Mouse (Mus musculus): ENCODE results near the gene Olfr575. TPM values are rescaled to one million over a fixed set of nuclear protein-coding genes. Genes with fewer than 3 reads are reported as not detected.

Olfr575 gene
- not detected in 2 replicates for polyA plus RNA-seq (2016; fragmentation: Nextera tagmentation; extraction: Ambion mirVana)

DNA sequence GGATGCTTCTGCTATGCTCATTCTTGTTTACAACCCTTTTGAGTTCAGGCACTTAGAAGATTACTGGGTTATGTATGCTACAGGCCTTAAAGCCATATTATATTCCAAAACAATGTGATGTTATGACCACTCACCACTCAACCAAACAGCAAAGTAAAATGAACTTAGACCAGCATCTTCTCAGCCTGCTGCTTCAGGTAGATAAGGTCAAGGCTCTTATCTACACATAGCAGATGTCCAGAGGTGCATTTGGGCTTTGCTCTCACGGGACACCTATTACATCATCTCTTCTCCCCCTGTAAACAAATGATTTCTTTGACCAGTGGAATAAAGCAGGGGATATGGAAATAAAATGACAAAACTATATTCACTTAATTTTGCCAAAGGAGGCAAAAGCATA lies at the start of gene Olfr575:
Olfr575 (minus strand) TSS at position 183 of the 400 bp plus-strand sequence.
- H3K36me3 ChIP-seq = no peaks in the 10 kb centered on the region
- H3K4me3 ChIP-seq = no peak within 1 kb of the TSS
- peak within 1 kb of the TSS; percentile 29 for H3K4me2 ChIP-seq
- ATAC-seq = peak; percentile 95
- H3K4me1 ChIP-seq = peaks cover 16% of the 10 kb centered on the region; the same call in 1 of the 2 replicates
- 6% methylated on average over 1 of the region's 1 CpGs for WGBS (ENCODE audit: insufficient replicate concordance)
- no peaks in the 10 kb centered on the region for H3K27me3 ChIP-seq (replicated peaks)
- H3K27ac ChIP-seq = peak within 1 kb of the TSS; percentile 81
- H3K9ac ChIP-seq = 0 out of 2 replicates have a peak within 1 kb of the TSS, but pooled peaks have one; percentile 12
- H3K9me3 ChIP-seq (replicated peaks) = no peaks in the 10 kb centered on the region

DNA sequence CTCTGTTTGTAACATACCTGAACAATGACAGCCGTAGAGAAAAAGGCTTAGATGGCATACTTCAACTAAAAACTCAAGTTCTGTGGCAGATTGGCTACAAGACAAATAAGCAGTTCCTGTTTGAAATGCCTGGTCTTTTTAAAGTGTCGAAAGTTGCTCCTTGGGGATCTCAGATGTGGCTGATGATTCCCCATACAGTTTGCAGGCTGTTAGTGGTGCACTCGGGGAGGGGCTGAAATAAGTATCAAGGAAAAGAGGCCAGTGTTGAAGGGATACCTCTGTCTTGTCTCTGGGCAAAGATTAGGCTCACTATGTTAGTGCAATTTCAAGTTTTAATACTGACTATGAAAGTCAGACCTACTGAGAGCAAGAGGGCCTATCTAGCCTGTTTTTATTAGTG lies 30.6 kb upstream of the Olfr575 start, which contains the start of gene Olfr578:
Olfr578 (minus strand) TSS at position 101 of the 400 bp plus-strand sequence.
- H3K4me3 ChIP-seq = no peak within 1 kb of the TSS
- ATAC-seq = no peak
- H3K36me3 ChIP-seq = no peaks in the 10 kb centered on the region
- H3K4me1 ChIP-seq = no peaks in the 10 kb centered on the region
- H3K27ac ChIP-seq = no peak within 1 kb of the TSS
- no peak within 1 kb of the TSS for H3K4me2 ChIP-seq
- no peaks in the 10 kb centered on the region for H3K9me3 ChIP-seq (replicated peaks)
- no peaks in the 10 kb centered on the region for H3K27me3 ChIP-seq (replicated peaks)
- H3K9ac ChIP-seq = no peak within 1 kb of the TSS
- WGBS (ENCODE audit: insufficient replicate concordance) = 50% methylated on average over 3 of the region's 3 CpGs

DNA sequence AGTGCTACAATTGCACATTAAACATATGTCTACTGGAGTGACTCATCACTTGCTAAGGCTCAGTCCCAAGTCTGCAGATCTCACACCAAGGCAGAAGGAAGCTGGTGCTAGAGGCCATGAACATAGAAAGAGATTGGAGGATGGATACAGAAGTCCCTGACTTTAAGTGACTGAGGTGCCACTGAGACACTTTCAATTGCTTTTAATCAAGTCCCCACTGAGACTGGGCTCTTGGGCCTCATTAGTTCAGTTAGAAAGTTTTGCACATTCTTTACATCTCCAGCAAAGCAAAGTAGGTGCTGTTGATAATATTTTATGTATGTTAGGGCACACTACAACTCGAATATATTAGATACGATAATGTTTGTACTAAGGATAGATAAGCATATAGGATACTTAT lies 17.3 kb upstream of the Olfr575 start, which contains the start of gene Olfr577:
Olfr577 (minus strand) TSS at position 101 of the 400 bp plus-strand sequence.
- Histone ChIP-seq H3K4me2 (no peak within 1 kb of the TSS), H3K9me3 (replicated peaks) (no peaks in the 10 kb centered on the region)

DNA sequence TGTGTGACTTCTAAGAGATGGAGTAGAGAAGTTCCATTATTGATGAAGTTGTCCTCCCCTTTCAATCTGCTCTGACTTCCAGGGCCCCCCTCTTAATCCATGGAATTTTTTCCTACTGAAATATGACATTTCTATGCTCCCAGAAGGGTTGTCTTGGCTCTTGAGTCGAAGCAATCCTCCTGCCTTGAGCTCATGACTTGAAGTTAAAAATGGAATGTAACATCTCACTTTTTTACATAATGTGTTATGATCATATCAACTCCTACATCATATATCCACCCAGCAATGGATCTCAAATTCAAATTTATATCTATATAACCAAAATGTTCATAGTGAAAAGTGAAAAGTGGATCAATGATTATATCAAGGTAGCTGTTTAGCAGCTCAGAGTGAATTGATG lies 15.8 kb upstream of the Olfr575 start:
- 33% methylated on average over 1 of the region's 1 CpGs for WGBS (ENCODE audit: insufficient replicate concordance)
- H3K4me3 ChIP-seq = no peak overlapping the region
- ATAC-seq = no peak
- H3K27me3 ChIP-seq (replicated peaks) = no peaks in the 10 kb centered on the region
- no peak overlapping the region for H3K27ac ChIP-seq
- no peak overlapping the region for H3K4me2 ChIP-seq
- H3K4me1 ChIP-seq = no peaks in the 10 kb centered on the region
- no peaks in the 10 kb centered on the region for H3K9me3 ChIP-seq (replicated peaks)
- no peak overlapping the region for H3K9ac ChIP-seq
- H3K36me3 ChIP-seq = no peaks in the 10 kb centered on the region

More for the DNA sequence above, 17.3 kb upstream of the Olfr575 start, which contains the start of gene Olfr577:
- Histone ChIP-seq H3K27me3 (replicated peaks) (no peaks in the 10 kb centered on the region), H3K4me1 (no peaks in the 10 kb centered on the region), H3K9ac (no peak within 1 kb of the TSS), H3K4me3 (no peak within 1 kb of the TSS), H3K36me3 (no peaks in the 10 kb centered on the region), H3K27ac (no peak within 1 kb of the TSS)
- WGBS (ENCODE audit: insufficient replicate concordance) = 65% methylated on average over 2 of the region's 2 CpGs
- ATAC-seq = no peak

DNA sequence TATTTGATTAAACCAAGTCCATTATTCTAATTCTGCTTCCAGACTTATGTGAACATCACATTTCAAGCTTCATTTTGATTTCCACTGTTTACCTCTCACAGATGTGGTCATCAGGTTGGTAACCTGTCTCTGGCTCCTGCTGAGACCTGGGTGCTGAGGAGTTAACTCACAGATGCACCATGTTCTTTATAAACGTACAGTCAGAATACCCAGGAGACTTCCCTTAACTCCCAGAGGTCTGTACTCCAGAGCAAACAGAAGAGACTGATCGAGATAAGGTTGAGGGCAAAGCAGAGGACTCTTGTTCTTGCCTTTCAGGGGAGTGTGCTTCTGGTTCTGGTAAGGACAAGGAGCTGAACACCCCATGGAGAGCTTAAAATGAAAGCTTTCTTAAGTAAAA lies 3.8 kb upstream of the Olfr575 start, which contains the start of gene Olfr576:
Olfr576 (plus strand) TSS at position 301 of the 400 bp plus-strand sequence.
- Histone ChIP-seq H3K4me1 (peaks cover 14% of the 10 kb centered on the region; the same call in 1 of the 2 replicates), H3K27me3 (replicated peaks) (no peaks in the 10 kb centered on the region), H3K4me2 (no peak within 1 kb of the TSS), H3K4me3 (no peak within 1 kb of the TSS), H3K9me3 (replicated peaks) (no peaks in the 10 kb centered on the region), H3K27ac (no peak within 1 kb of the TSS), H3K9ac (no peak within 1 kb of the TSS), H3K36me3 (no peaks in the 10 kb centered on the region)
- WGBS (ENCODE audit: insufficient replicate concordance) = 29% methylated on average over 2 of the region's 2 CpGs
- no peak for ATAC-seq

DNA sequence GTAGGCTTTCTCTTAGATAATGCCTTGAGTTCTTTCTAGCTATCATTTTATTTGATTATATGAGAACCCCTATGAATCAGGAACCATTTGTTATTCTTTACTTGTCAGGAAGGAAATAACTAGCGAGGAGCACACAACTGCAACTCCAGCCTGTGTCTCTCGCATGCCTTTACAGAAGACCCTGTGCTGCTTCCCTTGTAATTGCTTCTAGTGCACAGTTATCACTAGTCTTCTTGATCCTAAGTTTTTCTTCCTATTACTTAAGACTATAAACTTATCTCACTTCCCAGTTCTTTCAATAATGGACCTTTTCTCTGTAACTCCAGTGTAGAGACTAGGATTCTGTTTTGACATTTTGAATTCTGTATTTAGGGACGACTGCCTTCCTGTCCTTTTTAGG lies 438 bp downstream of the Olfr575 start:
- H3K4me3 ChIP-seq = no peak overlapping the region
- no peaks in the 10 kb centered on the region for H3K36me3 ChIP-seq
- 0 out of 2 replicates have a peak overlapping the region, but pooled peaks have one; percentile 12 for H3K9ac ChIP-seq
- peak overlapping the region; percentile 29 for H3K4me2 ChIP-seq
- H3K27me3 ChIP-seq (replicated peaks) = no peaks in the 10 kb centered on the region
- ATAC-seq = peak; percentile 59
- peaks cover 16% of the 10 kb centered on the region; the same call in 1 of the 2 replicates for H3K4me1 ChIP-seq
- H3K9me3 ChIP-seq (replicated peaks) = no peaks in the 10 kb centered on the region
- 48% methylated on average over 3 of the region's 3 CpGs for WGBS (ENCODE audit: insufficient replicate concordance)
- peak overlapping the region; percentile 81 for H3K27ac ChIP-seq

DNA sequence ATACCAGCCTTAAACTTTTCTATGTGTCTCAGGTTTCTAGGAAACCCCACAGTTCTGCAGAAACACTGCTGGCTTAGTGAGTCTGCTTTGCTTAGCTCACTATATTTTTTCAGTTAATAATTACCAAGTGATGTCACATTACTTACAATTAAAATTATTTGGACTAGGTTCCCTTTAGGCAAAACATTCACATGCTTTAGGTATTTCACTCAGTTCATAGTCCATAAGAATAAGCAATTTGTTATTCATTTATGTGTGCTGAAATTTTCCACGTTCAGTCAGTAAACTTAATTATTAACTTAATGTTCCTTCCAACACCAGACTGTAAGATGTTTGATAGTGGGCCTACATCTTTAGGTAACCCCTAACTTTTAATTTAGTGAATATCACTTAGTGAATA lies 7.8 kb downstream of the Olfr575 start:
- no peak overlapping the region for H3K9ac ChIP-seq
- no peak overlapping the region for H3K4me3 ChIP-seq
- H3K9me3 ChIP-seq (replicated peaks) = no peaks in the 10 kb centered on the region
- H3K36me3 ChIP-seq = no peaks in the 10 kb centered on the region
- no peak overlapping the region for H3K4me2 ChIP-seq
- no peaks in the 10 kb centered on the region for H3K4me1 ChIP-seq
- no peak overlapping the region for H3K27ac ChIP-seq
- 43% methylated on average over 1 of the region's 1 CpGs for WGBS (ENCODE audit: insufficient replicate concordance)
- ATAC-seq = no peak
- H3K27me3 ChIP-seq (replicated peaks) = no peaks in the 10 kb centered on the region

DNA sequence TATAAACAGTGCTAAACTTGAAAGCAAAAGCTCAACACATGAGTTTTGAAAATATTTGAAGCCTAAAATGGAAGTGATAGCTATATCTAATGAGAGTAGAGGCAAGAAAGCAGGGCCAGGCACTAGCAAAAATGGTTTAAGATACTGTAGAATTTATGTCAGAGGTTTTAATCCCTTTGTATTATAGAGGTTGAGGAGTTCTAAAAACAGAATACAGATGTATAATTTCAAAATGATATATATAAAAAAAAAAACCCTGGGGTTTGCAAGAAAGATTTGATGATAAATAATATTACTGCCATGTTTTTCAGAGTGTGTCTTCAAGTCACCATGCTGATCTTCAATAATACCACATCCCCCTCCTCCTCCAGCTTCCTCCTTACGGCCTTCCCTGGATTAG lies 10.4 kb downstream of the Olfr575 start, which contains the start of gene Olfr574:
Olfr574 (plus strand) TSS at position 301 of the 400 bp plus-strand sequence.
- no peaks in the 10 kb centered on the region for H3K36me3 ChIP-seq
- no peaks in the 10 kb centered on the region for H3K9me3 ChIP-seq (replicated peaks)
- H3K4me2 ChIP-seq = no peak within 1 kb of the TSS
- no peak within 1 kb of the TSS for H3K27ac ChIP-seq
- no peaks in the 10 kb centered on the region for H3K27me3 ChIP-seq (replicated peaks)
- no peak for ATAC-seq
- 72% methylated on average over 1 of the region's 1 CpGs for WGBS (ENCODE audit: insufficient replicate concordance)
- H3K4me1 ChIP-seq = peaks cover 2% of the 10 kb centered on the region; the same call in 1 of the 2 replicates
- no peak within 1 kb of the TSS for H3K4me3 ChIP-seq
- H3K9ac ChIP-seq = no peak within 1 kb of the TSS

DNA sequence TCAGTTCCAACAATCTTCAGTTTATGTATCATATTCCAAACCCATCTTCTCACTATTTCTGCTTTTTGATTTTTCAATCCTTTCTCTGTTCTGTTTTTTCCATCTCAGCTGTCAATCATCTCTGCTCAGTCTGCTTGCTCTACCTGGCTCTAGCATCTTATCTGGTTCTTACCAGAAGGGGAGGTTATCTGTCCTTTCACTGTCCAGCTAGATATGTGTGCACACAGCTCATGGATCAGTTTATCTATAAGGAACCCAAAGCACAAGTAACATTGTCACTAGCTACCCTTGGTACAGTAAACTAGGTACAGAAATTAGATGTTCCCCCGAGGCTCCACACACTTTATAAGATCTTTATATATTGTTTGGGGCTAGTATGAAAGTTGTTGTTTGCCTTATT lies 15.2 kb downstream of the Olfr575 start:
- H3K27ac ChIP-seq = no peak overlapping the region
- whole genome bisulfite sequencing (ENCODE audit: insufficient replicate concordance) = 51% methylated on average over 1 of the region's 1 CpGs
- peak; percentile 93 for ATAC-seq

DNA sequence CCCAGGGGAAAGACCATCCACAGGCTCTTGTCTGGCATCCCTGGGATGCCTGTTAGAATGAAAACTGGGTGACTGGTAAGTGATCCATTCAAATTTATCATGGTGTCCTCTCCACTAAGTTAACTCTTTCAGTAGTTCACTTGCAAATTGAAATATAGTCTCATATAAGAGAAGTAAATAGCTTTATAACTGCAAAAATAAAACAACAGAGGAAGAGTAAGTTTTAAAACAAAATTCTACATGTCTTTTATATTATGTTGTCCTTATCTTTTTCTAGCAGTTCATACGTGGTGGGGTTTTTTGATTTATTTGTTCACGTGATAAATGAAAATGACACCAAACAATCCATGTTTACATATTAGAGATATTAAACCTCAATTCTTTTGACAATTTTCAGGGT lies 16.1 kb downstream of the Olfr575 start, which contains the start of gene Olfr573-ps1:
Olfr573-ps1 (minus strand) TSS at position 101 of the 400 bp plus-strand sequence.
- H3K27ac ChIP-seq = no peak within 1 kb of the TSS
- H3K9ac ChIP-seq = no peak within 1 kb of the TSS
- H3K4me1 ChIP-seq = peaks cover 2% of the 10 kb centered on the region; the same call in 1 of the 2 replicates
- no peaks in the 10 kb centered on the region for H3K9me3 ChIP-seq (replicated peaks)
- H3K4me2 ChIP-seq = no peak within 1 kb of the TSS
- H3K27me3 ChIP-seq (replicated peaks) = no peaks in the 10 kb centered on the region
- ATAC-seq = no peak
- no peaks in the 10 kb centered on the region for H3K36me3 ChIP-seq
- H3K4me3 ChIP-seq = no peak within 1 kb of the TSS
- WGBS (ENCODE audit: insufficient replicate concordance) = 73% methylated on average over 2 of the region's 2 CpGs

More for the DNA sequence above, 15.2 kb downstream of the Olfr575 start:
- H3K9ac ChIP-seq = no peak overlapping the region
- H3K9me3 ChIP-seq (replicated peaks) = no peaks in the 10 kb centered on the region
- H3K4me2 ChIP-seq = no peak overlapping the region
- H3K4me3 ChIP-seq = no peak overlapping the region
- H3K4me1 ChIP-seq = peaks cover 2% of the 10 kb centered on the region; the same call in 1 of the 2 replicates
- no peaks in the 10 kb centered on the region for H3K36me3 ChIP-seq
- H3K27me3 ChIP-seq (replicated peaks) = no peaks in the 10 kb centered on the region

DNA sequence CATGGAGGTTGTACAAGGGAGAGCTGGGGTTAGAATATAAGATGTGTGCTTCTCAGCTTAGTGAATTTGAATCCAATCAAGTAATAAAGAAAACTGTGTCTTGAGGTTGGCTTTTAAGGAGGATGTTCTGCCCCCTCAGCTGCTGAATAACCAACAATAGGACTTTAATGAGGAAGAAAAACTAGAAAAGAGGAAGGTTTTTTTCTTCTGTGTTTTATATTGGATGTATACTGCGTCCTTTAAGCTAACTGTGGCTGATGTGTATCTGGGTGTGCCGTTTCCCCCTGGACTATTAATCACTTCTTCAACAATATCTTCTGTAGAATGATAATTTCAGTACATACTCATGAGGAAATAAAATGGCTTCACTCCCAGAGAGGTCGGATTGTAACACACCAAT lies 31.5 kb downstream of the Olfr575 start:
- no peaks in the 10 kb centered on the region for H3K27me3 ChIP-seq (replicated peaks)
- H3K4me1 ChIP-seq = no peaks in the 10 kb centered on the region
- no peaks in the 10 kb centered on the region for H3K36me3 ChIP-seq
- no peaks in the 10 kb centered on the region for H3K9me3 ChIP-seq (replicated peaks)
- no peak overlapping the region for H3K4me3 ChIP-seq
- no peak overlapping the region for H3K9ac ChIP-seq
- H3K4me2 ChIP-seq = no peak overlapping the region
- H3K27ac ChIP-seq = no peak overlapping the region
- no peak for ATAC-seq
- 43% methylated on average over 3 of the region's 3 CpGs for WGBS (ENCODE audit: insufficient replicate concordance)

DNA sequence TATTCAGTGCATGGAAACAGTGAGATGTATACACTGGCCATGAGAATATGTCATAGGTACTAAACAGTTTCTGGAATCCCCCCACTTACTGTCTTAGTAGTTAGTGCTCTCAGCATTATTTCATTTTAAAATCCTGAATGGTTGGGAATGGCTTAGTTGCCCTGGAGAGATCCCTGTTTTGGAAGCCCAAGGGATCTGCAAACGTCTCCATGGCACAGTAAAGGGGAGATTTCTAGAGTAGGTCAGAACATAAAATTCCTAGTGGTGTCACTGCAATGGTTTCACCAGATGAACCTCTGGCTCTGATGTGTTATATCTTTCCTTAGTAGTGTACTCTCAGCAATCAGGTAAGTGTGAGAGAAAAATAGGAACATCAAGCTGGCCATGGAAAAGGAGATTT lies 34.5 kb downstream of the Olfr575 start, which contains the start of gene Olfr572:
Olfr572 (plus strand) TSS at position 301 of the 400 bp plus-strand sequence.
- H3K4me2 ChIP-seq = no peak within 1 kb of the TSS
- H3K4me3 ChIP-seq = no peak within 1 kb of the TSS
- no peaks in the 10 kb centered on the region for H3K36me3 ChIP-seq
- no peak within 1 kb of the TSS for H3K27ac ChIP-seq
- ATAC-seq = no peak
- 33% methylated on average over 1 of the region's 1 CpGs for WGBS (ENCODE audit: insufficient replicate concordance)
- no peaks in the 10 kb centered on the region for H3K4me1 ChIP-seq
- H3K9ac ChIP-seq = no peak within 1 kb of the TSS
- no peaks in the 10 kb centered on the region for H3K27me3 ChIP-seq (replicated peaks)
- H3K9me3 ChIP-seq (replicated peaks) = no peaks in the 10 kb centered on the region
